Mouse (Mus musculus) E14TG2a.4 (cell line): ENCODE measurements around the gene Ccnyl1.

Source experiments
- CTCF ChIP-seq: conservative IDR thresholded peaks from 2 replicates; pipeline ENCODE4 v1.5.1; 2014; ENCODE audit warnings: low read length
- NANOG ChIP-seq: IDR thresholded peaks from 2 replicates; pipeline ENCODE4 v1.6.1; 2014; ENCODE audit warnings: borderline replicate concordance, low read length, mixed read lengths

GRCm38 (mm10) chr1:64715458-64715857, 25.2 kb downstream of the Ccnyl1 start:
- TF ChIP-seq CTCF (no peak), NANOG (no peak)
